Mouse (Mus musculus): ENCODE data around the gene Tfg. TPM values are rescaled to one million over a fixed set of nuclear protein-coding genes. Genes with fewer than 3 reads are reported as not detected.

Gene Tfg
- polyA plus RNA-seq (2012; ENCODE audit: insufficient read depth, insufficient read length, missing spikeins), result 77.8 and 79.5 TPM in 2 replicates

- 0 out of 2 replicates have a peak, but pooled peaks cover 3% of the 10 kb centered on the region for H3K4me1 ChIP-seq (ENCODE audit: control insufficient read depth, insufficient read depth, low read length)
- H3K27ac ChIP-seq (ENCODE audit: insufficient read depth, low read depth, low read length), result peak within 1 kb of the TSS; percentile 81
- TF ChIP-seq CTCF (IDR thresholded peaks at IDR 0.05; ENCODE audit: low read depth, low read length) (no peak), POLR2A (IDR thresholded peaks at IDR 0.05; ENCODE audit: borderline replicate concordance, low read depth, low read length) (0 out of 2 replicates have a peak, but pooled peaks have one; percentile 56)
- H3K4me3 ChIP-seq (ENCODE audit: insufficient read depth, low read length), result peak within 1 kb of the TSS; percentile 91
Observed at GRCm38 (mm10) chr16:56717224-56718200, at the start of gene Tfg. Gene Tfg (minus strand): TSS chr16:56717450.

GRCm38 (mm10) chr16:56729060-56729459 lies 11.8 kb upstream of the Tfg start:
- peak overlapping the region; percentile 44 for H3K27ac ChIP-seq (ENCODE audit: insufficient read depth, low read depth, low read length)
- no peak overlapping the region for H3K4me3 ChIP-seq (ENCODE audit: insufficient read depth, low read length)
- peaks cover 9% of the 10 kb centered on the region for H3K4me1 ChIP-seq (ENCODE audit: control insufficient read depth, insufficient read depth, low read length)
- TF ChIP-seq POLR2A (IDR thresholded peaks at IDR 0.05; ENCODE audit: borderline replicate concordance, low read depth, low read length) (no peak), CTCF (IDR thresholded peaks at IDR 0.05; ENCODE audit: low read depth, low read length) (no peak)

- TF ChIP-seq CTCF (IDR thresholded peaks at IDR 0.05; ENCODE audit: low read depth, low read length) (no peak), POLR2A (IDR thresholded peaks at IDR 0.05; ENCODE audit: borderline replicate concordance, low read depth, low read length) (no peak)
- H3K4me3 ChIP-seq (ENCODE audit: insufficient read depth, low read length), result no peak overlapping the region
- no peak overlapping the region for H3K27ac ChIP-seq (ENCODE audit: insufficient read depth, low read depth, low read length)
- peaks cover 9% of the 10 kb centered on the region for H3K4me1 ChIP-seq (ENCODE audit: control insufficient read depth, insufficient read depth, low read length)
Observed at GRCm38 (mm10) chr16:56724927-56725326, 7.7 kb upstream of the Tfg start.

DNA sequence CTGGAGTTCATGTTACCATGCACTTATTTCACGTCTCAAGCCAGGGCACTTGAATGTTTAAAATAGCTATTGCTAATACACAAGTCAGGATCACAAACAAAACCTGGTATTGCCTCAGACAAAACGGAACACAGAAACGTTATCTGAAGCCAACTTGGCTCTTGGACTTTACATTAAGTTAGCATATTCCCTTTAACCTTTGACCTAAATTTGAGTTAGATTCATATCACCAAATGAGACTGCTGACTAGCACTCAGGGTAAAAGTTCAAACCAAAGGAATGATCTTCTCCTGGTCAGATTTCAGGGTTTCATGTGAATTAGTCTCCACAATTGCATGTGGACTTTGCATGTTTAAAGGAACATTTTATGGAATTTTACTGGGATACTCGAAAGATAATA lies 5.1 kb upstream of the Tfg start:
- TF ChIP-seq CTCF (IDR thresholded peaks at IDR 0.05; ENCODE audit: low read depth, low read length), result no peak
- TF ChIP-seq POLR2A (IDR thresholded peaks at IDR 0.05; ENCODE audit: borderline replicate concordance, low read depth, low read length), result no peak
- peaks cover 6% of the 10 kb centered on the region for H3K4me1 ChIP-seq (ENCODE audit: control insufficient read depth, insufficient read depth, low read length)
- H3K4me3 ChIP-seq (ENCODE audit: insufficient read depth, low read length), result no peak overlapping the region
- H3K27ac ChIP-seq (ENCODE audit: insufficient read depth, low read depth, low read length), result no peak overlapping the region

- H3K27ac ChIP-seq (ENCODE audit: insufficient read depth, low read depth, low read length), result no peak overlapping the region
- H3K4me3 ChIP-seq (ENCODE audit: insufficient read depth, low read length), result no peak overlapping the region
- 0 out of 2 replicates have a peak, but pooled peaks cover 3% of the 10 kb centered on the region for H3K4me1 ChIP-seq (ENCODE audit: control insufficient read depth, insufficient read depth, low read length)
- TF ChIP-seq POLR2A (IDR thresholded peaks at IDR 0.05; ENCODE audit: borderline replicate concordance, low read depth, low read length), result no peak
- TF ChIP-seq CTCF (IDR thresholded peaks at IDR 0.05; ENCODE audit: low read depth, low read length), result no peak
Observed at GRCm38 (mm10) chr16:56719031-56719430, 1.8 kb upstream of the Tfg start.

DNA sequence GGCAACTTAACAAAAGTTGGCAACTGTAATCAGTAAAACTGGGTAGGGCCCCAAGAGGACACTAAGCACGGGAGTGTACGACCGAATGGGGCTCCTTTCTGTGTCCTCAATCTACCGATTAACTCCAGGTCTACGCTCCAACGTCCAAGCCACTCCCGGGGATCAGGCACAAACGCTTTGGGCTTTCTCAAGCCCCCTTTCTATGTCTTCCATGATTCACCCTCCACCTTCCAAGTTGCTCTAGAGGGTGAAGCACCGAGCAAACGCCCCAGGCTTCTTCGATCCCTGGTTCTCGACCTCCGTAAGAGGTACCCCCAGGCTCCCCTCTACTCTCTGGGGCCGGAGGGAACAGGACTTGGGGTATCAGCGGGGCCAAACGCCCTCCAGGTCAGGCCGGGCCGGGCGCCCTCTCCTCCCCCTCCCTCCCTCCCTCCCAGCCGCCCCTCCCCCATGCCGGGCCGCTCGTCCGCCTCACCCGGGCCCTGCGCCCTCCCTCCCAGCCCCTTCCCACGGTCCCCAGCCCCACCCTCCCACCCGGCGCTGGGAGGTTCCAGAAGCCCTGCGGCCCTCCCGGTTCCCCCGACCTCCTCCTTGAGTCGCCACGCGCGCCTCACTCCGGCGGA lies 582 bp downstream of the Tfg start:
- Histone ChIP-seq H3K4me3 (ENCODE audit: insufficient read depth, low read length) (peak overlapping the region; percentile 91), H3K4me1 (ENCODE audit: control insufficient read depth, insufficient read depth, low read length) (0 out of 2 replicates have a peak, but pooled peaks cover 3% of the 10 kb centered on the region), H3K27ac (ENCODE audit: insufficient read depth, low read depth, low read length) (peak overlapping the region; percentile 71)
- no peak for TF ChIP-seq CTCF (IDR thresholded peaks at IDR 0.05; ENCODE audit: low read depth, low read length)
- no peak for TF ChIP-seq POLR2A (IDR thresholded peaks at IDR 0.05; ENCODE audit: borderline replicate concordance, low read depth, low read length)

DNA sequence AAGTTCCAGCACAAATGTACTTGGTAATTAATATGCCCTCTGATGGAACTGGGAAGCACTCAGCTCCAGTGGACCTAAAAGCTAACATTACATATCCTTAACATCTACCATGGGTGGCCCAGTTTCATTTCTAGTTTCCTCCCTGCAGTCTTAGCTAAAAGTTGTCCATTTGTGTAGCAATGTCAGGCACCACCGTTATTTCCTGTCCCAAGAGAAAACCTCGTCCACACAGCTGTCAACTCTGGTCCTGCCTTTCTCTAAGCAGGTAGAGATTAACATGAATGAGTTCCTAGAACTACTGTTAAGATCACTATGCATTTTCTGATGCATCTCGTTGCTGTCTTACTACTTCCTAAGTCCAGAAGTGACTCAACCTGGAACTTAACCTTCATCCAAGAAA lies 1.6 kb downstream of the Tfg start:
- no peak for TF ChIP-seq CTCF (IDR thresholded peaks at IDR 0.05; ENCODE audit: low read depth, low read length)
- TF ChIP-seq POLR2A (IDR thresholded peaks at IDR 0.05; ENCODE audit: borderline replicate concordance, low read depth, low read length), result no peak
- H3K4me1 ChIP-seq (ENCODE audit: control insufficient read depth, insufficient read depth, low read length), result 0 out of 2 replicates have a peak, but pooled peaks cover 3% of the 10 kb centered on the region
- H3K27ac ChIP-seq (ENCODE audit: insufficient read depth, low read depth, low read length), result no peak overlapping the region
- H3K4me3 ChIP-seq (ENCODE audit: insufficient read depth, low read length), result peak overlapping the region; percentile 91

DNA sequence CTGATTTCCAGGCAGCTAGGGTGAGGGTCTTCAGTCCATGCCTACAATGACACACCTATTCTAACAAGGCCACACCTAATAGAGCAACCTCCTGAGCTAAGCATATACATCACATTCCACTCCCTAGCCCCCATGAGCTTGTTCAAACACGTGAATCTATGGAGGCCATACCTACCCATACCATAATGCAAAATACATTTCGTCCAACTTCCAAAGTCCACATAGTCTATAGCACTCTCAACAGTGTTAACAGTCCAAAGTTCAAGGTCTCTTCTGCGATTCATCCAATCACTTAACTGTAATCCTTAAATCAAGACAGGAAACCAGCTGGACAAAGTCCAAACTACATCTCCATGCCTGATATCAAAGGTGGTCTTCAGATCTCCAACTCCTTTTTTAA lies 7.2 kb downstream of the Tfg start:
- Histone ChIP-seq H3K4me1 (ENCODE audit: control insufficient read depth, insufficient read depth, low read length) (0 out of 2 replicates have a peak, but pooled peaks cover 2% of the 10 kb centered on the region), H3K4me3 (ENCODE audit: insufficient read depth, low read length) (no peak overlapping the region), H3K27ac (ENCODE audit: insufficient read depth, low read depth, low read length) (no peak overlapping the region)
- no peak for TF ChIP-seq POLR2A (IDR thresholded peaks at IDR 0.05; ENCODE audit: borderline replicate concordance, low read depth, low read length)
- TF ChIP-seq CTCF (IDR thresholded peaks at IDR 0.05; ENCODE audit: low read depth, low read length), result no peak

DNA sequence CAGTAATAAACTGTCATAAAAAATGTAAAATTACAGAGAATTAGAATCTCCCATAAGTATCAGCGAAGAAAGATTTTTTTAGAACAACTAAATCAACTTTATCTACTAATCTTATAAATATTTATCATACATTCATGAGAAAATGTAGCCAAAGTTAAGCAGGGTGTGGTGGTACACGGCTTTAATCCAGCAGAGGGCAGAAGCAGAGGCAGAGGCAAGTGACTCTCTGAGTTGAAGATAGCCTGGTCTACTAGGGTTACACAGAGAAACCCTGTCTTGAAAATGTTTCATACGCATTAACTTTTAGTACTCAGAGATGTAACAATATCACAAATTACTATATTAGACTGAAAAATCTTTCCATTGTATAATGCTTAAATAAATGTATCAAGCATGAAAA lies 11.5 kb downstream of the Tfg start:
- Histone ChIP-seq H3K4me3 (ENCODE audit: insufficient read depth, low read length) (no peak overlapping the region), H3K4me1 (ENCODE audit: control insufficient read depth, insufficient read depth, low read length) (no peaks in the 10 kb centered on the region), H3K27ac (ENCODE audit: insufficient read depth, low read depth, low read length) (no peak overlapping the region)
- TF ChIP-seq POLR2A (IDR thresholded peaks at IDR 0.05; ENCODE audit: borderline replicate concordance, low read depth, low read length) (no peak), CTCF (IDR thresholded peaks at IDR 0.05; ENCODE audit: low read depth, low read length) (no peak)
